Mouse (Mus musculus) cerebellum, postnatal 14 days (tissue): Measurements from ENCODE around the gene Sh3bp5.

Experiments
- DNase-seq, 2 experiments: peaks; one replicate each; pipeline ENCODE4 v3.0.0; 2021; ENCODE audit warnings: mixed read lengths in 2 of 2

Sh3bp5 gene

DNA sequence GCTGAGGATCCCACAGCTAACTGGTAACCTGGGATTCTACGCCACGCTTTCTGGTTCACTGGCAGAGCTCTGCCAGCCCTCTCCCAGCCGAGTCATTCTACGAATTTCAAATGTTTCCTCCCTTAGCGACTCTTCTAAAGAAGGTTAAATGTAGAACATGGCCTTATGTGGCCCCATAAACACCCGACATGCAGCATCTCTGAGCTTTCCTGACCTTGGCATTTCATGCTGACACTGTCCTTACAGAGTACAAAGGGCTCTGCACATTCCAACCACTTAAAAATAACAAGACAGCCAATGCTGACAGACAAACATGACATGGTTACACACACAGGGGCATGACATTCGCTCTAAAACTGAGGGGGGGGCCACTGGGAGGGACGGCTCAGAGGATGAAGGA, 27.2 kb downstream of the Sh3bp5 start:
- DNase-seq: no peak

DNA sequence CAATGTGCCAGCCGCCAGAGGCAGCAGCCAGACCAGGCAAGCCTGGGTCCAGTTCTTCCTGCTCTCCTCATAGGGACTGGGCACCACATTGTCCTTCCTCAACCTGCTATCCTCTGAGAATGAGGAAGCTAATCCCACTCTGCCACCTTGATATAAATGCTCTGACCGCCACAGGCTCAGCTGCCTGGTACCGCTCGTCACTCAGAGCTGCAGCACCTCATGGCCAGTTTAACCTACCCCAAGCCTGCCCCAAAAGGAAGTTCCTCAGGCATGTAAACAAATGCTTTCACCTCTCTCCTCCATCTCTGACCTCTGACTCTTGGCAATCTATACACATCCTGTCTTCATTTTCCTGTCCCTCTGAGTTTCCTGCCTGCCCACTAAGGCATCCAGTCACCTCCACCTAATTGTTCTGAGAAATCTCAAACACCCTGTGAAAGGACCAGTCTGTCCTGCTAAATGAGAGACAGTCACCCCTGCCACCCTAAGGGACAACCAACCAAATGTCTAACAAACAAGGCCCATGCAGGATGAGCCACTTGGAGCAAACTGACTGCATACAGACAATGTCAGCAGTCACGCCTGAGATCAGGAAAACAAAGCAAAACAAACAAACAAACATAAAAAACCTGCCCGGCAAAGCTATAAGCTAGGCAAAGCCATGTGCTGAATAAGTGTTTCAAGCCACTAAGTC, 27.8 kb downstream of the Sh3bp5 start:
- no peak for DNase-seq

DNA sequence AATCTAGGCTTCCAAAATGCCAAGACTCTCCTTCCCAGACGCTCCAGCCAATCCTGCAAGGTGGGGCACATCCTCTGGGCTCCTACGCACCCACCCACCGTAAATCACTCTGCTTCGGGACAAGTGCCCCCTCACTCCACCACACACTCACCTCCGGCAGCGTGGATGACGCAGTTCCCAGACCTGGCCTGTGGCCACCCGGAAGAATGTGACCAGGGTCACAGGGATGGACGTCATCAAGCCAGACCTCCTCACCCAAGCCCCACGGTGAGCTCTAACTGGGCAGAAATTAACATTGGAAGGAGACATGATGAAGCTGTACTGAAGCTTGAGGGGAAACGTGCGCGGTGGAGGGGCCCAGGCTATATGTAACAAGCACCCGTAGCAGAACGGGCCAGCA, 28.7 kb downstream of the Sh3bp5 start:
- DNase-seq: peak in 1 of 2 experiments; percentile 32

DNA sequence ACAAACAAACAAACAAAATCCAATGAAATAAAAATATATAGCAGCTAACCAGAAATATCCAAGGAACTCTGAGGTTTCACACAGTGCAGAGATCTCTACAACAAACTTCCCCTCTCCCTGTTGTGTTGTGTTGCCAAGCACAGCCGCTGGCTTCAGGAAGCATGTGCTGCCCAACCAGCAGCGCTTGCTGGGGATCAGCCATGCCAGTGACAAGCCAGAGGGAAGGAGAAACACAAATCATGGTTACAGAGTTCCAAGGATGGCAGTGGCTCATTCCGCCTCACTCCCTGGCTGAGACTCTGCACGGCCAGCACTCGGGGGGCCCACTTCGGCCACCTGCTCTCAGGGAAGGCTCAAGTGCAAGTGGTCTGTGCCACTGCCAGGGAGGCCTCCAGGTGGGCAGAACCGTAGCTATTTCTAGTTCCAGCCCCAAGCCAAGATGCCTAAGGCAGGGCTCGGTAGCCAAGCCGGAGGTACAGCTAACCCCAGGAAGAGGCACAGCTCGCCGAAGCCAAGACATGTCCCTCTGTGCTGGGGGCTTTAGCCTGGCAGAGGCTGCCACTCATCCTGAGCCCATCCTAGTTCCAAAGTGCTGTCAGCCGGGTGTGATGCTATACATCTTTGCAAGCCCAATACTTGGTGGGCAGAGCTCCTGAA, 29.6 kb downstream of the Sh3bp5 start:
- DNase-seq: peak; percentile 72 to 89

DNA sequence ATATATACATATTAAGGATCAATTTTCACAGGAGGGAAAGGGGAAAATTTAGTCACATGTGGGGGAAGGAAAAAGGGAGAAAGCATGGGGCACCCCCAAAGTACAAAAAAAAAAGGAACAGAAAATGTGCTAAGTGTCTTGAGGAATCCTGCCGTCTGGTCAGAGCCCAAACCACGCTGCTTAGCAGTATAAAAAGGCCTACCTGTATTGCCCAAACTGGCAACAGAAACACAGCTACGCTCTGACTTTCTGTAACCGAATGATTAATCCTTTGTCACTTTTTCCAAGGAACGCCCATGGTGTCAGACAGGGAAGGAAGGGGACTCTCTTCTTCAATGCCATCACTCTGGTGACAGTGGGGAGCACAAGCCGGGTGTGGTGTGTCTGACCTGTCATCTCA, 30.2 kb downstream of the Sh3bp5 start:
- DNase-seq: peak in 1 of 2 experiments; percentile 45

DNA sequence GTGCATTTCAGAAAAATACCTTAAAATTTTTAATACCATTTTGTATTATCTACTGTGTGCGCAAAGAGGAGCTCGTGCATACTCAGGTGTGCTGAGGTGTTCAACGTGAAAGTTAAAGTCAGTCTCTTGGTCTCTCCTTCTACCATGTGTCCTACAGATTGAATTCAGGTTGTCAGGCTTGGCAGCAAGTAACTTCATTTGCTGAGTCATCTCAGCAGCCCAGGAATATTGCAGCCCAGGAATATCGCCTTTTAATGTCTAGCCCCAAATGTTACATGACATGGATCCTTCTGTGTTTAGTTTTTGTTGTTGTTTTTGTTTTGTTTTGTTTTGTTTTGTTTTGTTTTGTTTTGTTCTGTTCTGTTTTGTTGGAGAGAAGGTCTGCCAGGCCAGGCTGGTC, 31.2 kb downstream of the Sh3bp5 start:
- DNase-seq: no peak

DNA sequence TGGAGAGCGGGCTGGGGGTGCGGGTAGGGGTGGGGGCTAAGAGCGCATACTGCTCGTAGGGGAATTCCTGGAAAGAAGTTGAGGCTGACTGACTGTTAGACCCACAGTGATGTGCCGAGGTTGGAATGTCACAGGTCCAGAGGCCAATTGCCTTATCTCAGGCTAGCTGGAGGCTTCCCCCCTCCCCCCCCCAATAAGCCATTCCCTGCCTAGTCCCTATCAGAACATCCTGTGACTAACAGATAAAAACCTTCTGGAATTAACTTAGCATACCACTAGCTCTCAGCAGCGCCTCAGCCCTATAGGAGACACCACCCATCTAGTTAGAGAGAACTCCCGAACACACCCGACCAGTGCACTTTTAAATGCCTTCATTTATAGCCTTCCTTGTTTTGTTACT, 31.9 kb downstream of the Sh3bp5 start:
- DNase-seq: no peak

DNA sequence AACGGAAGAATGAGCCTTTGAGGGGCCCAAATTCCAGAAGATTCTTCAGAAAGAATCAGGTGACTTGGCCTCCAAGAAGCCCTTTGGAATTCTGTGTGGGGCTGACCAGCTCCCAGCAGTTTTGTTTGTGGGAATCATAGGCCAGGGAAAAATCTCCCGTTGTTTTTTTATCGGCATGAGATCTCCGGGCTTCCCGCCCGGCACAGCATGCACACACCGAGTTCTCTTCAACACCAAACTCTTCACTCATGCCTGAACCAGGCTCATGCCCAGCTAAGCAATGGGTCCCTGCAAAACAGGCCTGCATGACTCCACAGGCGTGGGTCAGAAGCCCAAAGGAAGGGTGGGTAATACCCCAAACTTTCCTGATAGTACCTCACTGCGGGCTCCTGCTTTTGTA, 32.3 kb downstream of the Sh3bp5 start:
- peak in 1 of 2 experiments; percentile 56 for DNase-seq

DNA sequence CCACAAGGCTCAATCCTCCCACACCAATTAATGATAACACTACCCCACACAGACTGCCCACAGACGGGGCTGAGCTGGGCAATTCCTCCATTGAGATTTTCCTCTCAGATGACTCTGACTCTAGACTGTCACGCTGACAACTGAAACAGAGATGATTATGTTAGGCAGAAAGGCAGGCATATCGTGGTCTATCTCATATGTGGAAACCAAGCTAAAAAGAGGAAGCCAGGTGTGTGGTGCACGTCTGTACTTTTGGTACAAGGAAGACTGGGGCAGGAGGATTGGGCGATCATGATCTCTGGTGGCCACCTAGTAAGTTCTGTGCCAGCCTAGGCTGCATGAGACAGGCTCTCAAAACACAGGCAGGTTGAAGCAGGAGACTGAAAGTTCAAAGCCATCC, 33.2 kb downstream of the Sh3bp5 start:
- DNase-seq: no peak

DNA sequence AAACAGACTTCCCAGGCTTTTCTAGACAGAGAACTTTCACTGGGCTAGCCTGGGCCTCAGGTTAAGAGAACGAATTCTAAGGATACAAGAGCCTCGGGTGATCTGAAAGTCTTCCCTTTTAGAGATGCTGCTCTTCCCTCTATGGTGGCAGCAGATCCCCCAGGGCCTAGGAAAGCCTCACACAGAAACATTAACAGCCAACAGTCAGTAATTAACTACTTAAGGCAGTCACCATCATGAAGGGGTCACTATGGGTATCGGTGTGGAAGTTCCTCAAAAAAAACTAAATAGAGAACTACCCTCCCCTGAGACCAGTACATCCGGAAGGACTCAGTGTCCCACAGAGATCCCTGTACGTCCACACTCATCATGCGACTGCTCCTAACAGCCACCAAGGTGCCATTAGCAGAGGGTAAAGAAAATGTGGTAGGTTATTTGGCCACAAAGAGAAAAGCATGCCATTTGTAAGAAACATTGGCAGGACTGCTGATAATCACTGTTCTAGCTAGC, 33.9 kb downstream of the Sh3bp5 start:
- no peak for DNase-seq

DNA sequence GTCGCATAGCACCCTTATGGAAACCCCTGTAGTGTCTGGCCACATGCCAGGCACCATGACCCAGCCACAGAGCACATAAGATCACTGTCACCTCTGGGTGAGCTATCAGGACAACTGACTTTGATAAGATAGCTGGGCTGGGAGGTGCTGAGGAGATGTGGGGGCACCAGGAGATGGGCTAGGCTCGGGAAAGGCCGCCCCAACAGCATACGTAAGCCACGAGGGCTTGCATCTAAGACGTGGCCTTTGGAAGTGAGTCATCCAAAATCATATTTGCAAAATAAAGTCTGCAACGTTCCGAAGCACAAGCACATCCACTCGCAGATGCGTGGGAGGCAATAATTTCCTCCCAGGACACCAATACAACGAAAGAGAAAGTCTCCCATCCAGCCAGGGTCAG, 35.0 kb downstream of the Sh3bp5 start:
- no peak for DNase-seq

DNA sequence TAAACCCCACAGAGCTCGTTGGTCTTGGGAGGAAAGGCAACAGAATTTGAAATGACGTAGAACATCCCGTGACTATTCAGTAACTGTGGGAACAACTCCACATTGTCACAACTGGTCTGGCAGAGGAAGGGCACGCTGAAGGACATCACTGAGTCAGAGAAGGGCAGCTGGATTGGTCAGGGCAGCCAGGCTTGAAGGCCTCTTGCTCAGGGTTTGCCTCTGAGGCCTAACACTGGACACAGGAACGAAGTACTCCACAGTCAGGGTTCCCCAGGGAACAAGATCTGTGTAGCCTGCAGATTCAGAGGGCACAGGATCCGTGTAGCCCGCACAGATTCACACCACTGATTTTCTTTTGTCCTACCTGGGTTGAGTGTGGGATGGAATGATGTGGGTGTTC, 35.6 kb downstream of the Sh3bp5 start:
- no peak for DNase-seq

DNA sequence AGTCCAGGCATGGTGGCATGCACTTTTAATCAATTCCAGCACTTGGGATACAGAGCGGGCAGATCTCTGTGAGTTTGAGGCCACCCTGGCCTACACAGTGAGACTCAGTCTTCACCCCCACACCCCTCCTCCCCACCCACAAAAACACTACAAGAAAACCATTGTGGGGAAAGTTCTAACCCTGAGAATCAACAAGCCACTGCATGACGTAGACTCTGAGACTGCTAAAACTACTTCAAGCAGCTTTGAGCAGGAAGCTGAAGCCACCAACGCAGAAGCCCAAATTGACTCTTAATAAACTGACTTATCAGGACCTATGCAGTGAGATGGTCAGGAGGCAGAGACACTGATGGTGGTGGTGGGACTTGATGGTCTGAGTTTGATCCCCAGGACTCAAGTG, 36.6 kb downstream of the Sh3bp5 start:
- no peak for DNase-seq

DNA sequence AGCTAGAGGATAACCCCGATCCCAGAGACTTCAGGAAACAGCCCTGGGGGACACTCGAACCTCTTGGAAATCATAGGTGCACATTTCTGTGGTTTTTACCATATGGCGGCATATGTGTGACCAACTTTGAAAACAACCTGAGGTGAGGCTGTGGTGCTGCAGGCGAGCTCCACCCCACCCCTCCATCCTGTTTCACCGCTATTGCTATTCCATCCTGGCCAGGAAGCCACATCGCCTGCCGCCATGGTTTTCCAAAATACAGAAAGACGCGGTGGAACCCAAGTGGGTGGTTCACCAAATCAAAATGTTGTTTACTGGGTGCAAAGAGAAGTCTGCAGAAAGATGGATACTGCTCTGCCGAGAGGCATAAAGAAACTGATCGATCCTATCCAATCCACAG, 37.1 kb downstream of the Sh3bp5 start:
- no peak for DNase-seq

DNA sequence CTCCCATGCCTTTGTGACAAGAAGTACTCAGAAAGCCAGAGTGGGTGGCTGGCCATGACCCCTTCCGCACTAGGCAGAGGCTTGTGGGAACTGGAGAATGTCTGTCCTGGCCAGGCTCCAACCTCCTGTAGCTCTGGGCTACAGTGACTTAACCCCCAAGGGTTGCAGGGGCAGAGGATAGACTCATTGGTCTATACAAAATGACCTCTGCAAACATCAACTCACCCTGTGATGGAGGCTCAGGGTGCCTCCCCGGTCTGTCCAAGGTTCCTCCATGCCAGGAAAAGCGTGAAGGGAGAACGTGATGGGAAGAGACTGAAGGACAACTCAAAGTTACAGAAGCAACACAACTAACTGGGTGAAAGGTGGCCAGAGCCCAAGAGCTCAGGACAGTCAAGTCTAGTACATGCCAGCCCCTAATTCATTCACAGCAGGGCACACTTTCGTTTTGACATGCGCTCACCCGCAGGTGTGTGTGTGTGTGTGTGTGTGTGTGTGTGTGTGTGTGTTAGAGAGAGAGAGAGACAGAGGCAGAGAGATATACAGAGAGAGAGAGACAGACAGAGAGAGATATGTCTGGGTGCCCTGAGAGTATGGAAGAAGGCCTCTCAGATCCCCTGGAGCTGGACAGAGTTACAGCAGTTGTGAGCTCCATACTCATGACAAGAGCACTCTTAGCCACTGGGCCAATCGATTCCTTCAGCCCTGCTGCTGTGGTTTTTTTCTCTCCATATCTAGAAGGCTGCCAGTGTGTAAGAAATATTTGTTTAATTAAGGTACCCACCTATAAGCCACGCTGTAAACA, 37.9 kb downstream of the Sh3bp5 start:
- peak in 1 of 2 experiments; percentile 47 for DNase-seq

DNA sequence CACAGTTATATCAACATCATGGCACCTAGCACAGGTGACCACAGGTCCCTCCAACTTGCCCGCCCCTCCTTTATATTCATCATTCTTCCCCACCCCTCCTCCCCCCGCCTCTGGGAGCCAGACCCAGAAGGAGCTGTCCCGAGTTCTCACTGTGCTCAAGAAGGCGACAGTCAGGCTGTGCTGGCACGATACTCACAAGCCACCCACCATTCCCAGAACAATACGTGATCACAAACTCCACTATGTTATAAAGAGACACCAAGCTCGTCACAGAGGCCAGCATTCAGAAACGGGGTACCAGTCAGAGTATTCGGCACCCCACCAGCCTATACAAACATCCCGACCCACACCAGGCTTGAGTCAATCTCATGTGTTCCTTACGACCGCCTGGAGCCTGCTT, 38.5 kb downstream of the Sh3bp5 start:
- no peak for DNase-seq

DNA sequence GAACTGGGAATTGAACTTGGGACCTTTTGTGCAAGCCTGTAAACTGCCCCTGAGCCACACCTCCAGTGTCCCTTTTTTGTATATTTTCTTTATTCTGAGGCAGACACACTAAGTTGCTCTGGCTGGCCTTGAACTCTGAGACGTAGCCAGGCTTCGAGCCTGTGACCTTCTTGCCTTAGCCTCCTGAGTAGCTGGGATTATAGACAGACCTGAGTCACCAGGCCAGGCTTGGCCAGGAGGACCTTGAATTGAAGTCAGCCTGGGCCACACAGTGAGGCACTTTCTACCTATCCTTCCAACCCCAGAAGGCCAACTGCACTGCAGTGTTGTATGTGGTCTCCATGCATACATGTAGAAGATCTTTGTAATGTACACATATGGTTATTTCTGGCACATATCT, 39.5 kb downstream of the Sh3bp5 start:
- no peak for DNase-seq

DNA sequence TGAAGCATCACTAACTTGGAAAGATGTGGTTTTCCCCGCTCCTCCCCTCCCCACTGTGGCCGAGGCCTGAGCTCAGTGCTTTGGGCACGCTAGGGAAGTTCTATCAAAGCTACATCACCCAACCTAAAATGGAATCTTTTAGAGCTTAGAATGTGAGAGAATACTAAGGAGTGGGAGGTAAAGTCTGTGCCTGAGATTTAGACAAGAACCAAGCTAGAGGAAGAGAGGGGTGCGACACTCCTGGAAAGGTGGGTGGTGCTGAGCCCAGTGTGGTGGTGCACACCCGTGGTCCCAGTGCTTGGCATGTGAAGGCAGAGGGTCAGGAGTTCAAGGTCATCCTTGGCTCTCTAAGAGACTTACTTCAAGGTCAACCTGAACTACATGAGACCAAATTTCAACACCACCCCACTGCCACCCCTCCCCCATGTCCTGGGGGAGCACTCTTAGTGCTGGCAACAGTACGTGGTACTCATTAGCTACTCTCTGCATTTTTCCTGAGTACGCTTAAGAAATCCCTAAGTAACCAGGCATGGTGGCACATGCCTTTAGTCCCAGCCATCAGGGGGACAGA, 40.2 kb downstream of the Sh3bp5 start:
- no peak for DNase-seq

DNA sequence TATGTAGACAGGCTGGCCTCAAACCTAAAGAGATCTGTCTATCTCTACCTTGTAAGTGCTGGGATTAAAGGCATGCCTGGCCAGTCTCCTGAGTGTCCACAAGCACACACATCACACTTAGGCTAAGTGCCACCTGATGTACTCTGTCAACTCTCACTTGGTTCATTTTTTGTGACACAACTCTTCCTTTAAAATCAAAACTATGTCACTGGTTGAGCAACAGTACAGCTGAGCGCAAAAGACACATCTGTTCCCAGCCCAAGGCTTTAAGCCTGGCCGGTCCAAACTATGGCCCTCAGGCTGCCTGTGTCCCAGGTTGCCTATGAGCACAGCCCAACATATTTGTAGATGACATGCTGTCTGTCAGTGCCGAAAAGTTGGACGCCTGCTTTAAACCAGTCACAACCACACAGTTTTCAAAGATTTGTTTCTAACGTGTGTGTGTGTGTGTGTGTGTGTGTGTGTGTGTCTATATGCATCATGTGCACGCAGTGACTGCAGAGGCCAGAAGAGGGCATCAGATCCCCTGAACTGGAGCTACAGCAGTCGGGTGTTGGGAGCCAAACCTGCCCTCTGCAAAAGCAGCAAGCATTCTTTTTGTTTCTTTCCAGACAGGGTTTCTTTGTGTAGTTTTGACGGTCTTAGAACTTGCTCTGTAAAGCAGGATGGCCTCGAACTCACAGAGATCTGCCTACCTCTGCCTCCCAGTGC, 40.9 kb downstream of the Sh3bp5 start:
- DNase-seq: peak; percentile 36 to 64

DNA sequence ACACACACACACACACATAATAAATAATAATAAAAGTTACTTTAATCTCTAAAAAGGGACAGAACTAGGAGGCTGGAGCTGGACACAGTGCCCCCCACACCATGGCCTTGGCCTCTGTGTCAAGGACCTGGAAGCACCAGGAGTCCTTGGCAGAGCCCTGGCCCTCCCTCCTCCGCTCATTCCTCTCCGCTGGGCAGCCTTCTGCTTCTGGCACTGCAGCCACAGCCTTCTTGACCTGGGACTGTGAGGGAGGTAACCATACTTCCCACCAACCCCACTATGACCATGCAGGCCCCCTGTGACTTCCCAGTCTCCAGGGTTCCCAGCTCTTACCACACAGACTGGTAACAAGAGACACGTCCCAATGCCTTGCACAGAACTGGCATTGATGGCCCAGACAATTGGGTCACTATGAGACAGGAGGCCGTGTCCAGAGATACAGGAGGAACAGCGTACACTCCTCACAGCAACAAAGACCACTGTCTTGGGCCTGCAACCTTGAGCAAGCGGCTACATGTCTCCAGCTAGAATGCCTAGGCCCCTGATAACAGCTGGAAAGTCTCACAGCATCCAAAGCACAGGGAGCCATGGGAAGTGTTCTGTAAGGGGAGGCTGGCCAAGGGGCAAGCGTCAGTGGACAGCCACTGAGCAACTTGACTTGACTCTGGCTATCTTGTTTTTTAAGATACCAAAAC, 41.8 kb downstream of the Sh3bp5 start:
- DNase-seq: peak; percentile 63 to 72

DNA sequence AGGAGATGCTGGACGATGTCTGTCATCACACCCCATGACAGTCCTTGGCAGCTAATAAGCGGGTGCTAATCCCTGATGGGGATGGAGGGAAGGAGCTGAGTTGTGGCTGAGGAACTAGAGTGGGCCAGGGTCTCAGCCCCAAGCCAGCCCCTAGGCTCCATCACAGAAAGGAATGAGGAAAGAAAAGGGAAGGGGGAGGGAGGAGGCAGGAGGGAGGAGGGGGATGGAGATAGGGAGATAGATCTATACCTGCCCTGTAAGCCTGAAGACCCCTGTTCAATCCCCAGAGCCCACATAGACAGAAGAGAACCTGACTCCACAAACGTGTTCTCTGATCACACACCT, 42.4 kb downstream of the Sh3bp5 start:
- DNase-seq: no peak

DNA sequence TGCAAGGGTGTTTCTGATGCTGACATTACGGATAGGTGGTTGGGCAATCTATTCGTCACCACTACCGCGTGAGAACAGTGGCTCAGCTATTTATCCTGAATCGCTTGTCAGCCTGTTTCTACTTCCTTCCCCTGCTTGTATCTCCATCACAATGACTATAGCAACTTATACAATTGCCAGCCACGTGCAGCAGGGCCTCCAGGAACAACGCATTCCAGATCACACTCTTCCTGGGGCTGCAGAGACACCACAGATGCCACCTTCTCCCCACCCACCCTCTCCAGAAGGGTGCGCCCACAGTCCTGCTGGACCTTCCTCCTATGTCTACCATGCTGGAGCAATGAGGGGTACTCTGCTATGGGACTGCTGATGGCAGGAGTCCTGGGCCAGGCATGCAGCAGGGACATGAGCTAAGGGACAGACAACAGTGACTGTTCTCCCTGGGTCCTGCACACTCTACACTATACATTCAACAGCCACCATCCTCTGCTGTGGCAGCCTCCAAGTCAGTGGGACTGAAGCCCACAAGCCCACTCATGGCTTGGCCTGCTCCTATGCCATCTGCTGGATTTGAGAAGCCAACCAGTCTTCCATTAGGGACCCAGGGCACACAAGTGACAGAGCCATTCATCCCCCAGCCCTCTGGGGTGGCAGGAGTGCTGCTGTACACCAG, 42.9 kb downstream of the Sh3bp5 start:
- peak; percentile 59 to 66 for DNase-seq
